Mouse (Mus musculus) heart, embryonic 15.5 days (tissue): Measurements from ENCODE around the gene Prpf8. TPM values are rescaled to one million over a fixed set of nuclear protein-coding genes. Genes with fewer than 3 reads are reported as not detected.
"Not testable (repeated sequence)": the region's sequence is repeated elsewhere in the genome, so short reads cannot be mapped to it uniquely, and the experiment has no call there.

ENCODE experiments used
- ATAC-seq: fragments of 200-750 bp; cut with Nextera tagmentation; replicated peaks from 2 replicates; pipeline ENCODE4 v1.8.0; 2017; ENCODE audit warnings: low read depth, moderate TSS enrichment; ENCODE audit not compliant: insufficient number of reproducible peaks, insufficient read depth, low FRiP score
- H3K27ac ChIP-seq: fragments of 300-500 bp; sonication (generic); 2 replicates; pipeline ENCODE4 v1.5.1; 2015; ENCODE audit warnings: mild to moderate bottlenecking, inconsistent platforms
- H3K27me3 ChIP-seq: fragments of 300-500 bp; sonication (generic); 2 replicates; pipeline ENCODE4 v1.6.1; 2015; ENCODE audit warnings: inconsistent platforms
- H3K36me3 ChIP-seq: fragments of 300-500 bp; sonication (generic); 2 replicates; pipeline ENCODE4 v1.6.1; 2015; ENCODE audit warnings: mild to moderate bottlenecking, inconsistent platforms
- H3K4me1 ChIP-seq: fragments of 300-500 bp; sonication (generic); replicated peaks from 2 replicates; pipeline ENCODE4 v1.6.1; 2015; ENCODE audit warnings: inconsistent platforms
- H3K4me2 ChIP-seq: fragments of 300-500 bp; sonication (generic); 2 replicates; pipeline ENCODE4 v1.6.1; 2015; ENCODE audit warnings: inconsistent platforms, mild to moderate bottlenecking, moderate library complexity
- H3K4me3 ChIP-seq: fragments of 300-500 bp; sonication (generic); 2 replicates; pipeline ENCODE4 v1.5.1; 2015; ENCODE audit warnings: mild to moderate bottlenecking, inconsistent platforms
- H3K9ac ChIP-seq: fragments of 300-500 bp; sonication (generic); 2 replicates; pipeline ENCODE4 v1.6.1; 2015; ENCODE audit warnings: mild to moderate bottlenecking, inconsistent platforms
- H3K9me3 ChIP-seq: fragments of 300-500 bp; sonication (generic); replicated peaks from 2 replicates; pipeline ENCODE4 v1.6.1; 2016; ENCODE audit warnings: inconsistent platforms
- WGBS: fragments of 180-500 bp; shearing (Covaris S2); methylation state at CpG from one replicate; pipeline ENCODE4 v1.1.7; 2015; ENCODE audit warnings: mixed read lengths; 5-methylcytosine and 5-hydroxymethylcytosine counted together
- polyA plus RNA-seq: library from polyadenylated mRNA; unstranded; fragments of >200 nt; fragmentation: Nextera tagmentation; extraction: Ambion mirVana; gene quantifications from 2 replicates; pipeline ENCODE4 v1.2.1, GENCODE M21; 2015

Gene Prpf8
- polyA plus RNA-seq, 1 experiment from 2014 or later: 24.8 TPM

- 72% methylated on average over 15 of the region's 15 CpGs for WGBS
- Histone ChIP-seq H3K9me3 (no peaks in the 10 kb centered on the region), H3K27me3 (no peaks in the 10 kb centered on the region), H3K4me1 (peaks cover 19% of the 10 kb centered on the region), H3K27ac (no peak overlapping the region), H3K9ac (no peak overlapping the region), H3K4me3 (no peak overlapping the region), H3K4me2 (no peak overlapping the region), H3K36me3 (peaks cover 17% of the 10 kb centered on the region; the same call in 1 of the 2 replicates)
- ATAC-seq: no peak
These were observed 35.7 kb upstream of the Prpf8 start for GRCm38 (mm10) chr11:75450936-75451335.

- no peak overlapping the region for H3K27ac ChIP-seq
- no peaks in the 10 kb centered on the region for H3K27me3 ChIP-seq
- no peaks in the 10 kb centered on the region for H3K9me3 ChIP-seq
- H3K4me2 ChIP-seq: no peak overlapping the region
- no peak for ATAC-seq
- peaks cover 19% of the 10 kb centered on the region for H3K4me1 ChIP-seq
- 92% methylated on average over 8 of the region's 8 CpGs for WGBS
- H3K4me3 ChIP-seq: no peak overlapping the region
- H3K36me3 ChIP-seq: peaks cover 11% of the 10 kb centered on the region; the same call in 1 of the 2 replicates
- no peak overlapping the region for H3K9ac ChIP-seq
These were observed 34.5 kb upstream of the Prpf8 start for GRCm38 (mm10) chr11:75452081-75452480.

- peaks cover 2% of the 10 kb centered on the region; the same call in 1 of the 2 replicates for H3K36me3 ChIP-seq
- peak overlapping the region; percentile 97; the same call in 1 of the 2 replicates for H3K4me2 ChIP-seq
- no peak overlapping the region for H3K9ac ChIP-seq
- WGBS: 89% methylated on average over 31 of the region's 31 CpGs
- H3K27me3 ChIP-seq: no peaks in the 10 kb centered on the region
- no peak for ATAC-seq
- no peak overlapping the region for H3K4me3 ChIP-seq
- H3K4me1 ChIP-seq: peaks cover 20% of the 10 kb centered on the region
- H3K27ac ChIP-seq: no peak overlapping the region
- no peaks in the 10 kb centered on the region for H3K9me3 ChIP-seq
These were observed 33.6 kb upstream of the Prpf8 start for GRCm38 (mm10) chr11:75452812-75453557.

- no peaks in the 10 kb centered on the region for H3K9me3 ChIP-seq
- H3K9ac ChIP-seq: peak within 1 kb of the TSS; percentile 72
- 2% methylated on average over 56 of the region's 56 CpGs for WGBS
- H3K27me3 ChIP-seq: no peaks in the 10 kb centered on the region
- ATAC-seq: peak; percentile 92
- peak within 1 kb of the TSS; percentile 70 for H3K4me3 ChIP-seq
- H3K4me2 ChIP-seq: peak within 1 kb of the TSS; percentile 97
- H3K36me3 ChIP-seq: no peaks in the 10 kb centered on the region
- peak within 1 kb of the TSS; percentile 61; the same call in 1 of the 2 replicates for H3K27ac ChIP-seq
- peaks cover 28% of the 10 kb centered on the region for H3K4me1 ChIP-seq
These were observed 32.4 kb upstream of the Prpf8 start, which contains the start of gene Wdr81 for GRCm38 (mm10) chr11:75453991-75454930. TSS of gene Wdr81 (minus strand) at chr11:75454717.

GRCm38 (mm10) chr11:75455041-75455736 lies 31.4 kb upstream of the Prpf8 start:
- Histone ChIP-seq H3K36me3 (no peaks in the 10 kb centered on the region), H3K9ac (peak overlapping the region; percentile 42; the same call in 1 of the 2 replicates), H3K4me1 (peaks cover 37% of the 10 kb centered on the region), H3K27ac (peak overlapping the region; percentile 61; the same call in 1 of the 2 replicates), H3K27me3 (no peaks in the 10 kb centered on the region), H3K4me2 (peak overlapping the region; percentile 97), H3K9me3 (no peaks in the 10 kb centered on the region), H3K4me3 (peak overlapping the region; percentile 70)
- ATAC-seq: no peak
- WGBS: 66% methylated on average over 10 of the region's 10 CpGs

- H3K4me3 ChIP-seq, H3K9me3 ChIP-seq, H3K27ac ChIP-seq, ATAC-seq, H3K4me2 ChIP-seq, H3K9ac ChIP-seq, H3K27me3 ChIP-seq, H3K36me3 ChIP-seq: not testable (repeated sequence)
- 89% methylated on average over 2 of the region's 2 CpGs for WGBS
- peaks cover 36% of the 10 kb centered on the region for H3K4me1 ChIP-seq
These were observed 30.6 kb upstream of the Prpf8 start for GRCm38 (mm10) chr11:75455971-75456370.

- Histone ChIP-seq H3K27ac (no peak overlapping the region), H3K4me3 (no peak overlapping the region), H3K9me3 (no peaks in the 10 kb centered on the region), H3K27me3 (no peaks in the 10 kb centered on the region), H3K36me3 (no peaks in the 10 kb centered on the region), H3K9ac (no peak overlapping the region), H3K4me1 (peaks cover 36% of the 10 kb centered on the region), H3K4me2 (no peak overlapping the region)
- 74% methylated on average over 7 of the region's 7 CpGs for WGBS
- no peak for ATAC-seq
These were observed 30.2 kb upstream of the Prpf8 start for GRCm38 (mm10) chr11:75456440-75456871.

- Histone ChIP-seq H3K9ac (no peak overlapping the region), H3K36me3 (no peaks in the 10 kb centered on the region), H3K27ac (no peak overlapping the region), H3K4me1 (peaks cover 45% of the 10 kb centered on the region), H3K4me3 (no peak overlapping the region), H3K4me2 (no peak overlapping the region), H3K9me3 (no peaks in the 10 kb centered on the region), H3K27me3 (no peaks in the 10 kb centered on the region)
- 12% methylated on average over 3 of the region's 3 CpGs for WGBS
- no peak for ATAC-seq
These were observed 28.4 kb upstream of the Prpf8 start for GRCm38 (mm10) chr11:75458169-75458568.

GRCm38 (mm10) chr11:75458628-75459041 lies 28.0 kb upstream of the Prpf8 start:
- Histone ChIP-seq H3K9ac (no peak overlapping the region), H3K27me3 (no peaks in the 10 kb centered on the region), H3K4me2 (no peak overlapping the region), H3K4me3 (no peak overlapping the region), H3K27ac (peak overlapping the region; percentile 96), H3K9me3 (no peaks in the 10 kb centered on the region), H3K36me3 (no peaks in the 10 kb centered on the region), H3K4me1 (peaks cover 47% of the 10 kb centered on the region)
- WGBS: 56% methylated on average over 8 of the region's 8 CpGs
- ATAC-seq: no peak

- Histone ChIP-seq H3K4me1 (peaks cover 43% of the 10 kb centered on the region), H3K27me3 (no peaks in the 10 kb centered on the region), H3K4me3 (no peak overlapping the region), H3K27ac (peak overlapping the region; percentile 96), H3K36me3 (no peaks in the 10 kb centered on the region), H3K9ac (no peak overlapping the region), H3K9me3 (no peaks in the 10 kb centered on the region), H3K4me2 (peak overlapping the region; percentile 82; the same call in 1 of the 2 replicates)
- 63% methylated on average over 5 of the region's 5 CpGs for WGBS
- ATAC-seq: no peak
These were observed 27.4 kb upstream of the Prpf8 start for GRCm38 (mm10) chr11:75459141-75459711.
